Mouse (Mus musculus) embryonic fibroblast, embryonic 13.5 days (primary cell): ENCODE measurements at regions not wholly inside any gene's neighbourhood (a gene's known extent, or its start where the extent isn't known, plus 50 kb on each side); places are given as distances from the start of the nearest gene placed in this dataset.

Experiments used
- CTCF ChIP-seq: IDR thresholded peaks from 2 replicates; pipeline ENCODE4 v1.5.1; 2011; ENCODE audit warnings: mild to moderate bottlenecking, control low read depth, low read length, moderate library complexity, borderline replicate concordance; ENCODE audit not compliant: insufficient read depth
- POLR2A ChIP-seq: IDR thresholded peaks from 2 replicates; pipeline ENCODE4 v1.6.1; 2011; ENCODE audit warnings: low read depth, mild to moderate bottlenecking, control low read depth, low read length, moderate library complexity

DNA sequence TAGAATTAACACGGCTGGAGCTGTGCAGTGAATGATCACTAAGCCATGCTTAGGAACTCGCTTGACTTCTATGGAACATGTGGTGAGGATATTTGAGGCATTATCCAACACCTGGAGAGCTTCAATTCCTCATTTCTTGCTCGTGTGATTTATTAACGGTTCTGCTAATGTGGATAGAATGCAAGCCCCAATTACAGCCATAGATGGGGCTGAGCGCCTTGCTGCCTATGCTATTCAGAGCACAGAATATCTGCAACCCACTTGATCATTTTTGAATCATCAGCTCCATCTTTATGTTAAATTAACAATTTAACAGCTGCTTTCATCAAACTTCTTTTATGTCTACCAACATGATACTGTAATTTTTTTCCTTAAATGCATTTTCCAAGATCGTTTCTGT, 398.7 kb downstream of the Cmpk2 start:
- no peak for TF ChIP-seq CTCF
- no peak for TF ChIP-seq POLR2A
